Mouse (Mus musculus) embryo, embryonic 10 days (tissue): ENCODE results near the gene Heyl.
"Not testable (repeated sequence)": the region's sequence is repeated elsewhere in the genome, so short reads cannot be mapped to it uniquely, and the experiment has no call there.

Source experiments
- DNase-seq: peaks from one replicate; pipeline ENCODE4 v3.0.0-alpha.2; 2015; ENCODE audit warnings: low spot score

The Heyl gene

DNA sequence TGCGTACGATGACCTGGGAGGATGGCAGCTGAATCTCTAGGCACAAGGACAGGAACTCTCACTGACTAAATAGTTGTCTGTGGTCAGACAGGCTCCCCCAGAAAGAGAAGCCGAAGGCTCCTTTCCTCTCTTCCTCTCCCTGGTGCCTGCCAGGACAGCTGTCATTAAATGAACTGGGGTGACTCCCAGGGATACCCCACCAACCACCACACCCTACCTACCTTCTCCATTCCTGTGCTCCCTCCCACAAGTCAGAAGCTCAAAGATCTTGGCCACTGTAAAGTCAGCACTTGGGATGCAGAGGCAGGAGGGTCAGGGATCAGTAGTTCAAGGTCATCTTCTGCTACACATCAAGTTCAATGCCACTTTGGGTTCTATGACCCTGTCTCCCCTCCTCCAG, 515 bp upstream of the Heyl start:
- no peak for DNase-seq

DNA sequence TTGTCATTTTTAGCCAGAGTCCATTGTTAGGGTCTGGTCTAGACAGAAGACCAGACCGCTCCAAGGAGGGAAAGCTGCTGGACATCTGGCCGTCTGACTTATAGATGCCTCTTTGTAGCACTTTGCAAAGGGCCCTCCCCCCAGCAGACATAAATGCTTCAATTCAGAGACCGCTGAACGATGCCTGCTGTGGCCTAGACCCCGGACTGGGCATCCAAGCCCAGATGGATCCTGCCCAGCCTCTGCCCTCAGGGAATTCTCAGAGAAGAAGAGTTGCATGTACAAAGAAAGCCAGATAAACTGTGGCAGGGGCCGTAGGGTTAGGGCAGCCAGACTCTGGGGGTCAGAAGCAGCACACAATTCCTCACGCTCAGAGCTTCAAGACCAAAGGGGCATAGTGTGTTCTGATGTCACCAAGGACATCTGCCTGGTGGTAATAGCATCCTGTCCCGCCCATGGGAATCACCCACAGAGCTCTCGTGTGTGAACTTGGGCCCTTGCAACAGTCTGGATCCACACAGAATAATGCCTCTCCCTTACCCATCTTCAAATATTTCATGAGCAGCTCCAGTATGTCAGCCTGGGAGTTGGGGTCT, 2.6 kb downstream of the Heyl start:
- DNase-seq = peak; percentile 57

DNA sequence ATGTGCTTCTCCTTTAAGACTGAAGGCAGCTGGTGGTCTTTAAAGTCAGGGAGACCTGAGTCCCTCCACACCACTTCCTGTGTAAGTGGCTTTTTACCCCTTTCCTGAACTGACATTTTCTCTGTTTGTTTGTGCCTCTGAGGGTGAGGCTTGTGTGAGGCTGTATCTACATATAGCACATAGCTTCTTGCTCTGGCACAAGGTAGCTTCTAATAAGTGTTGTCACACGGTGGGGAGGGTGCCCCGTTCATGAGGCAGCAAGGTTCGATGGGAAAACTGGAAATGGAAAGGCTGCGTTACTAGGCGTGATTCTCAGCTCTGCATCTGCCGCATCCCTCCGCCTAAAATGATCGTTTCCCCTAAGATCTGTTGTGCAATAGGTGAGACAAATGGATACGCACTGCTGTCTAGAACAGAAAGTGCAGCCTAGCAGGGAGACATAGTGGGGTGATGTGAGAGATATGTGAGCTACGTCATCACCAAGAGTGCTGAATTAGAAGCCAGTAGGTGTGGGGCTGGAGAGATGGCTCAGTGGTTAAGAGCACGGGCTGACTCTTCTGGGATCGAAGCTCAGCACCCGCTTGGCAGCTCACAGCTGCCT, 3.2 kb downstream of the Heyl start:
- no peak for DNase-seq

DNA sequence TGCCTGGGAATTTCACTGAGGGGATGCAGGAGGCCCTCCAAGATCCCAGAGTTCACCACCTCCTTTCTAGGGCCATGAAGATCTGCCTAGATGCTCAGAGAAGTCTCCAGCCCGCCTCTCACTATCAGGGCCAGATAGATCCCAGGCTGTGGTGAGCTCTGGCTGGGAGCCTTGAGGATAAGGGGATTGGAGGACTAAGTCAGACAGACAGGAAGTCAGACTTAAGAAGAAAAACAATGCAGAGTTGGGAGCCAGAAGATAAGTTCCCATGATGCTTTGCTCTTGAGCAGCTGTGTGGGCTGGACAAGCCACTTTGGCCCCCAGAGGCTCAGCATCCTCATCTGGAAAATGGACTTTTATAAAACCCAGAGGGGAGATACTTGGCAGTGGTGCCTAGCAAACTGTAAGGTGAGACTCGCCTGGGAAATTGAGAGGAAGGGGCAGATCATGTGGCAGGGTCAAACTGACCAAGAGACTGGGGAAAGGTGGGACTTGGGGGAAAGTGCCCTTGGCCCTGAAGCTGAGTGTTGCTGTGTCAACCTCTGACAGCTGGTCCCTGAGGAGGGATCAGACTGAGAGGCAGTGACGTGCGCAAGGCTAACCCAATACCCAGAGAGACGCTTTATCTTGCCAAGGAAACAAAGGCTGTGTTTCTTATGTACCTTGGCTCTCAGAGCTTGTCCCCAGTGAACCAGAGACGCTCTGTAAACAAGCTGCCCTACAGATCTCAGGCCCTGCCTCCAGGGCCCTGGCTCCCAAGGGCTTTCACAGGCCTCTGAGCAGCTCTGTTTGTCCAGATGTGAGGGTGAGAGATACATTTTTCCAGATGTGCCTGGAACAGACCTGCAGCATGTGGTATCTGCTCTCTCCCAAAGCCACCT, 4.3 kb downstream of the Heyl start:
- peak; percentile 35 for DNase-seq

DNA sequence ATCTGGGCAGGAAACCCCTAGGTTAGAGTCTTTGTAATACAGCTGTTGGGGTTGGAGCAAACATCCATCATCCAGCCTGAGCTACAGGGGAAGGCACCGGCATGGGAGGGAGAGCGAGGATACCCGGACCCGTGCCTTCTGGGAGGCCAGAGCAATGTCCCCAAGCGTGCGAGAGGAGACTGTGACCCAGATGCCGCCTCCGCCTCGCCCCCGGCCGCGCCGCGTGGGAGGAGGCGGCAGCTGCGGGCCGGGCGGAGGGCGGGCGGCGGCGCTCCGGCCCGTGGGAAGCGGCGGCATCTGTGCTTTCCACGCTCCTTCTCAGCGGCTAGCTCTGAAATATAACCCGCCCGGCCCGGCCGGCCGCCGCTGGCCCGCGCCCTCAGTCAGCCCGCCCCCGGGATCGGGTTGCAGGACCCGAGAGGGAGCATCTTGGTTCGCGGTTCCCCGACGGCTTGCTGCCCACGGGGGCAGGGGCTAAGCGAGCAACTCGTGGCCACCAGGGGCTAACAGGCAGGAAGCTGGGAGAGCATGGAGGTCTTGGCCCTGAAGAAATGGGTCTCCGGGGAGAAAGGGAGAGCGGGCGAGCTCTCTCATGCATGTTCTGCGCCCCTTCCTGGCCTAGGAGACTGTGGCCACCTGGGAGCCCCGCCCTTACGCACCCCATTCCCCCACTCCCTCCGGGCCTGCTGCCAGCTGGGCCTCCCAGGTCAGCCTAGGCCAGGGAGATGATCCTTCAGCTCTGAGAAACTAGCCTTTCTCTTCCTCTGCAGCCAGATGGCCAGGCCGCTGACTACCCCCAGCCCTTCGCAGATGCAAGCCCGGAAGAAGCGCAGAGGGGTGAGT, 6.2 kb downstream of the Heyl start:
- DNase-seq = peak; percentile 77

DNA sequence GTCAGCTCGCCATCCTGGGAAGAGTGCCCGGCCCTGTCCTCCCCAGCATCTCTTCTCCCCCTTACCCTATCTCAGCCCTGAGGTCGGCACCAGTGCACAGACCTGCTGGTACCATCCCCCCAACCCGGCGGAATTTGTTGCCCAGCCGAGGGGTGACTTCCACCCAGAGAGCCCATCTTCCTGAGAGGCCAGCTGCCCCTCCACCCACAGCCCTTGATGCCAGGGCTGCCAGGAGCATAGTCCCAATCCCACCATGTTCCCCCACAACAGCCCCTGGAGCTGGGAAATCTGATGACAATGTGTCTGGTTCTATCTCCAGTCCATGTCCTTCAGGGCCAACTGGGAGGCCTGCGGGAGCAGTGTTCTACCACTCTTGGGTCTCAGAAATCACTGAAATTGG, 12.9 kb downstream of the Heyl start:
- no peak for DNase-seq

DNA sequence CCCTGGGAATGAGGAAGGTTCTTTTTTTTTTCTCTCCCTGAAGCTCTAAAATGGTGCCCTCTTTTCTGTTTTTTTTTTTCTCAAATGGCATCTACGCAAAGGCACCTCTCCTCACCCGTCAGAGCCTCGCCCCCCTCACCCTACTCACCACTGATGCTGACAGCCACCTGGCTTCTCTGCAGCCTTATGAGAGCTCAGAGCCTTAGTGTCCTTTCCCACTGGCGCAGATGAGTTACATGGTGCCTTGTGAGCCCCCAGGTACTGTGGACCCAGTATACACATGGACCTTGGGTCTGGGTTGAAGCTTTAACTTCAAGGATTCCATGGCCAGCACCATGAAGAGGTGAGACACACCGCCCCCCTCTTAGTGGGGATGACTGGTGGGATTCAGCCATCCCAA, 13.3 kb downstream of the Heyl start:
- no peak for DNase-seq

DNA sequence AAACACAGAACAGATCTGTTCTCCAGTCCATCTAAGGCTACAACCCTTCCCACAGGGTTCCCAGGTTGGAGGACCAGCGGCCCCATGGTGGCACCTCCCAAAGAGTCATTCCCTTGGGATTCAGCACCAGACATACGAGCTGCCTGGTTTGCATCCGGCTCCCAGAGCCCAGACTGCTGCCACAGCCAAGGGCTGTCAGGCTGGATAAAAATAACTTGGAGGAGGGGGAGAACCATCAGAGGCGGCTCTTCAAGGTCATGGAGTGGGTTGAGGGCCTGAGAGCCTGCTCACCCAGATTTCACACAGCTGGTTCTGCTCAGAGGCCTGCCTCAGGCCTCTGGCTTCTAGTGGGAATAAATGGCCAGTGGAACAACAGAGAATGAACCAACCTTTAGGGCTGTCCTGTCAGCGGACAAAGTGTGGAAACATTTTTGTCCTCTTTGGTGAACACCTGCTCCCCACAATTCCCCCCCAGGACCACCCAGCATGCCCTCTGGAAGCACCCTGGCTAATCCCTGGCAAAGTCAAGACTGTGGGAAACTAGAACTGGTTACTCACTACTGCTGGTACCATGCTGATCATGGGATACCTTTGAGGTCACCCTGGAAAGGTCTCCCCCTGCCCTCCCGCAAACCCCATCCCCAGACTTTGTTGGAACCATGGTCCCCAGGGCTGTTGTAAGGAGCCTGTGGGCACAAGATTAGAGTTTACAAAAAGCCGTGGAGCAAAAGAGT, 14.0 kb downstream of the Heyl start:
- DNase-seq = no peak

DNA sequence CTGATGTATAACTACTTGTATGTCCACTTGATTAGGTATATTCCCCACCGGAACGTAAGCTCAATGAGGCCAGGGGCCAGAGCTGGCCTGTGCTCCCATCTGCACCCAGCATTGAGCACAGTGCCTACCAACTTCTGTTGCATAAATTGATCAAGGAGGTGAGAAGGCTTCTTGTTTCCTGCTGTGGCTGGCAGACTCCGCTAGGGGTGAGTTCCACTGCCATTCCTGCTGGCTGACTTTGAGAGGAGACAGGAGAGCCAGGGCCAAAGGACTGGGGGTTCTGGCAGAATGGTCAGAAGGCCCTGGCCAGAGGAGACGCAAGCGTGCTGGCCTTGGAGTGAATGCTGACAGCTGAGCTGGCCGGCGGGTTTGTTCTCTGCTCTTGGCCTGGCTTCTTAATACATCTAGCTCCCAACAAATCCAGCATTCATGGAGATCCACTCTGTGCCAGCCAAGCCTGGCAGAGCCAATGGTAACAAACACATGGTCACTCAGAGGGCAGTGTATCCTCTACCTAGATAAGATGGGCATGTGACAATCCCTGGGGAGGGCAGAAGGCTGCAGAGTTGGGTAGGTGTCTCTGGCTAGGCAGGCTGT, 15.7 kb downstream of the Heyl start:
- no peak for DNase-seq

DNA sequence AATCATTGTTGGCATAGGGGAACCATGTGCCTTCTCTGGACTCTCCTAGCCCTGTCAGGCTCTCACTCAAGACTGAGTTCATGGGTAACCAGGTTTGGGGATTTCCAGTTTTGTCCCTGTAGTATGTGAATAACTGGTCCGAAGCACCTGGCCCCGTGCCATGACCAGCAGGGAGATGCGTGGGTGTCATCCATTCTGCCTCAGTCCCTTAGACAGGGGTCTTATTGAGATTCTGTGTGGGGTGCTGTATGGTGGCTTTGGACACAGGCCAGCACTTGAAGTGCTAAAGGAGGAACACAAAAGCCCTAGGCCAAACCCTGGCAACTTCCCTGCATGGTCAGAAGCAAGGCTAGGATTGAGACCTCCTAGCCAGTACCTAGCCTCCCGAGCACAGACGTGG, 18.9 kb downstream of the Heyl start:
- no peak for DNase-seq

DNA sequence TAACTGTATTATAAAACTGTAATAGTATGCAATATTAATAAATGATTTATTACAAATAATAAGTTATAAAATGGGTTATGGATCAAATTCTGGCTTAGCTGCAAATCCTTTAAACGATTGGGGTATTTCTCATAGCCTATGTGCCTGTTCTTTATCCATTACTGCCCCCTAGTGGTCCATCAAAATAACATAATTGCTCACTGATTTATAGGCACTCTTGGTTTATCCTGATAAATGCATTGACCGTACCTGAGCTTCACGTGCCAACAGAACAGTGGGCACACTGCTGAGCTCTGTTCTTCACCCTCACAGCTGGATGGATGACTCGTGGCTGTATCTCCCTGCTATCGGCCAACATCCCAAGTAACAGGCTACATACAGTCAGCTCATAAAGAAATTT, 21.3 kb downstream of the Heyl start:
- peak; percentile 83 for DNase-seq

DNA sequence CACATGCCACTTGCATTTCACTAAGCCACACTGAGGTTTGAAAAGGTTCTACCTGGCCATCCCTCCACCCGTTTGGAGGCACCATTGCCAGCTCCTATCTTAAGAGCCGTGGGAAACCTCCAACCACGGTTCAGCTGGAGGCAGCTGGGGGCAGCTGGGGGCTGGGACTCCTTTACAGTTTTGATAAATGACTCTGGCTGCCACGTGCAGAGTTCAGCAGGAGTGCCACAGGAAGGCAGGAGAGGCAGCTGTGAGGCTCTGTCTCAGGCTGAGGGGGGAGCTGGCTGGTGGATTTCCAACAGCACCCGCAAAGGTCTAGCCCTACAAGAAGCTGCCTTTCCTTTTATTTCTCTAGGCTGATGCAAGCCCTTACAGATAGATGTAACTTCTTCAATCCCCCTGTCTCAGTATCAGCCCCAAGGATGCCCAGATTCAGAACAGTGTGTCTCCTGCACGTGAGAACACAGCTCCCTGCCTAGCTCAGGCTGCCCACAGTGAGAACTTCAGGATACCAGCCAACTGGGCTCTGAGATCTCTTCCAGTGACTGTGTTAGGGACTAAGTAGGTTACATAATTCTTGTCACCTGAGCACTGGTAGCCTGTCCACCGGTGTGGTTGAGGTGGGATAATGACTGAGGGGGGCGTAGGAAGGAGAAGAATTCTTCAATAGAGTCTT, 26.9 kb downstream of the Heyl start:
- peak; percentile 63 for DNase-seq

DNA sequence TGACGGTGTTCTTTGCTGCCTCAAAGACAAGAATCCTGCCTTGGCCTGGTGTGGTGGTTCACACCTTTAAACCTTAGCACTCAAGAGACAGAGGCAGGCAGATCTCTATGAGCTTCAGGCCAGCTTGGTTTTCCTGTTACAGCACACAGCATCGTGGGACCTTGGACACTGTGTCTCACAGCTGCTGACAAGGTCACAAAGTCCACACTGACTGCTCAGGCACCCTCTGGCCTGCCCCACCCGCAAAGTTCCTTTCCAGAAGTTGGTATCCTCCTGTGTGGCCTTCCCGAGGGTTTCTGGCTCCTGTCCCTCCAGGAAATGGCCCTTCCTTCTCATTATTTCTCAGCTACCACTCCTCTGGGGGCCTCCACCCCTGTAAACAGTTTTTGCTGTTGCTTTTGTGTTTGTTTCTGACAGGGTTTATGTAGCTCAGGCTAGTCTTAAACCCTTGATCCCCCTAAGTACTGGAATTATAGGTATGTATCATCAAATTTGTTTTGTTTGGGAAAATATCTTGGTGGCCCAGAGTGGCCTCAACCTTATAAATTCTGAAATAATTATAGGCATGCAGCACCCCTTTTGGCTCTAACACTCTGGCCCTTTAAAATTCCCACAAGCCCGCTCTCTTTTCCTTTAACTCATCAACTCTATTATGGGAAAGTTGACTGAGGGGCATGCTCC, 28.5 kb downstream of the Heyl start, which contains the start of gene Pabpc4:
TSS of gene Pabpc4 (plus strand) at position 631 of the 681 bp plus-strand sequence.
- no peak for DNase-seq

DNA sequence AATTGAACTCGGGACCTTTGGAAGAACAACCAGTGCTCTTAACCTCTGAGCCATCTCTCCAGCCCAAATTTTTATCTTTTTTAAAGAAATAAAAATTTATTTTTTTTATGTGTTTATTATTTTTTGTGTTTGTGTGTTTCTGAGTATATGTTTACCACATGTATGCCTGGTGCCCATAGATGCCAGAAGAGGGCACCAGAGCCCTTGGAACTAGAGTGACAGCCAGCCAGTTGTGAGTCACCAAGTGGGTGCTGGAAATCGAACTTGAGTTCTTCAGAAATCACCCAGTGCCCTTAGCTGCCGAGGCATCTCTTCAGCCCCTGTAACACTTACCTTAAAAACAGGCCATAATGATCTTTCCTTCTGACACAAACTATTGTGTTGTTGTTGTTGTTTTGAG, 37.7 kb downstream of the Heyl start:
- no peak for DNase-seq

DNA sequence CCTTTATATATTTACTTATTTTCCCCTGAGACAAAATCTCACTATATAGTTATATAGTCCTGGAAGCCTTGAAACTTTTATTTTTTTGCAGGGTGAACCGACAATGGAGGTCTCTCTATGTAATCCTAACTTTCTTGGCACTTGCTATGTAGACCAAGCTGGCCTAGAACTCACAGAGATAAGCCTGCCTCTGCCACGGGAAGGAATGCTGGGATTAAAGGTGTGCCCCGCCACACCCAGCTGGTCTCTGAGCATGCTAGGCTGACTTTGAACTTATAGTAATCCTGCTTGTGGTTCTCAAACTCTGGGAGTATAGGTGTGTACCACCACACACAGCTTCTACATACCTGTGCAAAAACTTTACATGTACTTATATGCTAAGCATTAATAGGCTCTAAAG, 46.8 kb downstream of the Heyl start:
- DNase-seq = no peak

DNA sequence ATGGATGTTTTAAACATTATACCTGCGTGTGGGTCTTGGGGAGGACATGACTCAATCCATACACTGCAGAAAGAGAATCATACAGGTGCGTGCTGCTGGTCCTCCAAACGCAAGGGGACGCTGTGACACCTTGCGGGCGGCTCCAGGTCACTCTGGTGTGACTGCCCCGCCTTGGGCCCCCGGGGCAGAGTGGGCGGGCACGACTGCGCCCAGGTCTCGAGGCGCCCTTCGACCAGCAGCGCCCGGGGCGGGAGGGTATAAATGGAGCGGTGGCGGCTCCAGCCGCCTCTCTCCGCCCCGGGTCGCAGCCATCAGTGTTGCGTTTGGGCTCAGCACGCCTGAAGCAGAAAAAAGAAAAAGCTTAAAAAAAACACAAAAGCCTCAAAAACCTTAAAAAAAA, 49.1 kb downstream of the Heyl start:
- DNase-seq = peak; percentile 94

DNA sequence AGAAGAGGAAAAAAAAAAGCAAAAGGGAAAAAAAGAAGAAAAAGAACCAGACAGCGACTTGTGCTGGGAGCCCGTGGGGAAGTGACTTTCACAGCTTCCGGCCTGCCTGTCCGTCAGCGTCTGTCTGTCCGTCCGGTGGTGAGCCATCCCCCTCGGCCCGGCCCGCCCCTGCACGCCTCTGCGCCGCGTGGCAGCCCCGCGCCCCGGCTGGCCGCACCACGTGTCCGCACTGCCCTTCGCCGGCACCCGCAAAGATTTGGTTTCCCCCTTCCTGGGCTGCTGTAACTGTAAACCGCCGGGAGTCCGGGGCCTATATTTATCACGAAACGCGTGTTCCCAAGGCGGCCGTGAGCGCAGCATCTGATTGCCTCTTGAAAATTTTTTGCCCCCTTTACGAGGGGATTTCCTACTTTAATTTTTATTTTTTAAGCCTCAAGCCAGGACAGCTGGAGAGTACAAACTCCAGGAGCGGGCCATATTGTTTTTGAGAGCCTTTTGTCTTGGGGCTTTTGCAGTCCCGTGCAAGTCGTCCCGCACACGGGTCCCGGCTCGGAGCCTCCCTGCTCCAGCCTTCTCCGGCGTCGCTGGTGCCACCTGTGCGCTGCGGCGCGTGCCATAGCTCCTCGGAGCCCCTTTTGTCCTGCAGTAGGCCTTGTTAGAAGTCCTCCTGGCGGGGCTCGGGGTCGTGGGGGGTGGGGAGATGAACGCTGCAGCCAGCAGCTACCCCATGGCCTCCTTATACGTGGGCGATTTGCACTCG, 49.7 kb downstream of the Heyl start:
- not testable (repeated sequence) for DNase-seq

DNA sequence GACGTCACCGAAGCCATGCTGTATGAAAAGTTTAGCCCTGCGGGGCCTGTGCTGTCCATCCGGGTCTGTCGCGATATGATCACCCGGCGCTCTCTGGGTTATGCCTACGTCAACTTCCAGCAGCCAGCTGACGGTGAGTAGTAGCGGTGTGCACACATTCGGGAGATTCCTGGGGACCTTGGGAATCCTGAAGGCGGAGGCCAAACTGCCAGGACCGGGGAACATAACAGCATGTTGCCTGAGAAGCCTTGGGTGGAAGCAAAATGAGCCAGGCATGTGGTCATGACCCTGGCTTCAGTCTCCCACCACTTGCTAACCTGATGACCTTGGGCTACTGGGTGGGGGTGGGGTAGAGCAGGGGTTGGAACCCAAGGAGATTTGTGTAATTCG, 50.3 kb downstream of the Heyl start:
- DNase-seq = peak; percentile 27
